Mouse (Mus musculus): ENCODE measurements at regions not wholly inside any gene's neighbourhood (a gene's known extent, or its start where the extent isn't known, plus 50 kb on each side); places are given as distances from the start of the nearest gene placed in this dataset.

DNA sequence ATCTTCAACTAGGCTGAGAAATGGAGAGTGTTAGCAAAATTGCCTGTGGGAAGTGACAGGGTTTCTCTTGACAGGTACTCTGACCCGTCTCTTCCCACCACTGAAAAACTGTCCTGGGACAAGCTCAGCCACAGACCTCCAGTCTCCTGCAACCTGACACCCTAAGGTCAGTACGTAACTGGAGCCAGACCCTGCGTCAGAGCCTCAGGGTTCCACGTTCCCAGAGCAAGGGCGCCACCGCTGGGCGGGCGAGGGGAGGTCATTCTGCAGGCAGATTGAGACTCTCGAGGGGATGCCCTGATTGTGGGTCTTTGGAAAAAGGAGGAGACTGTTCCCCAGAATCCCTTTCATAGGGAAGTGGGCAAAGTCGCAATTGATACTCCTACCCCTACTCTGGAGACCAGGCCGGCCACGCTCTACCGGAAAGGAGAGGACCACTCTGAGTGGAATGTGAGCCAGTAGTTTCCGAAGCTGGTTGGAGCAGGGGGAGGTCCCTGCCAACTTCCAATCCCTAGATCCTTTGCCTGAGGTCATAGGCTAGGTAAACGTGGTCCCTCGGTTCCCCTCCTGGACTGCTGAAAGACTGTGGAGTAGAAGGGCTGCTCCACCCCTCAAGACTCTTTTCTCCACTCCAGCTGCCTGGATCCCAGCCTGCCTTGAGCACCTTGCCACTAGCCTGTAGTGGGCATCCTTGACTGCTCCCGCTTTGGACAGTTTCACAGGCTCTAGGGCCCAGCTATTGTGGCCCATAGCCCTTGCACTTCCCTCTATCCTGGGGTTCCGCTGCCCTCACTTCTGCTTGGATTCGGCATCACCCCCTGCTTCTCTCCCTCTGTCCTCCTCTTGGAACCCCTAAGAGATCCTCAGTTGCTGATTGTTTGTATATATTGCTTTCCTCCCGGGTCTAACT lies 61.0 kb upstream of the Lpcat1 start:
- DNase-seq = peak; percentile 60

DNA sequence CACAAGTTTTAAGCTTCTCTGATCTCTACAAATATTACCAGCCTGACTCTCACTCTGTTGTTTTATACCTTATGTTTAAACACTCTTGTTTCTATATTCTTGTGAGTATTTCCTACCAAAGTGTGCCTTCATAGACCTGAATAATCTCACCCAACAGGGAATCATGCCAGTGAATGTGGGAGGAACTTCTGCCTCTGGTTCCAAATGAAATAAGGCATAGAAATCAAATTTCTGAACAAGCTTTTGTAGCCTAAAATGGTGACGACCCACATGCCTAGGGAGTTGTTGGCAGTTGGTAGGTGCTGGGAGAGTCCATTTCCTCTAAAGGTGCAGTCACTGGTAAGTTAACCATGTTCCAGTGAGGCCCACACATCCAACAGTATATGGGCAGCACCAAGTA lies 66.1 kb upstream of the Lpcat1 start:
- no peak for DNase-seq

GRCm38 (mm10) chr13:73397033-73397432 lies 68.7 kb upstream of the Ndufs6 start:
- no peak for DNase-seq

DNA sequence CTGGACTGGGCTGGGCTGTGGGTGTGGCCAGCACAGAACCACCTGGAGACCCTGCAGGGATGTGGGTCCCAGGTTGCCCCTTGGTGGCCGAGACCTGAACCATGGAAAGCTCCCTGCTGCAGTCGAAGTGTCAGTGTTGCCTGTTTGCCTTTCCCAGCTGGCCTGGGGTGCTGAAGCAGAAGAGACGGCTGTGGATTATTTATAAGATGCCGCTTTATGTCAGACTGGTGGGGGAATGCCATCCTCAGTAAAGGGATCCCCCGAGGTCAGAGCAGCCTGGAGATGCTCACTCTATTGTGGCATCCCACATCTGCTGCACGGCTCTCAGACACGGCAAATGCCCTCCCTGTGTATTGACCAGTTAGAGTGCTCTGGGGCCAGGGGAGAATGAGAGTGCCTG lies 67.5 kb upstream of the Ndufs6 start:
- DNase-seq = no peak

- no peak for DNase-seq
Observed at GRCm38 (mm10) chr13:73389051-73389450, 60.7 kb upstream of the Ndufs6 start.

DNA sequence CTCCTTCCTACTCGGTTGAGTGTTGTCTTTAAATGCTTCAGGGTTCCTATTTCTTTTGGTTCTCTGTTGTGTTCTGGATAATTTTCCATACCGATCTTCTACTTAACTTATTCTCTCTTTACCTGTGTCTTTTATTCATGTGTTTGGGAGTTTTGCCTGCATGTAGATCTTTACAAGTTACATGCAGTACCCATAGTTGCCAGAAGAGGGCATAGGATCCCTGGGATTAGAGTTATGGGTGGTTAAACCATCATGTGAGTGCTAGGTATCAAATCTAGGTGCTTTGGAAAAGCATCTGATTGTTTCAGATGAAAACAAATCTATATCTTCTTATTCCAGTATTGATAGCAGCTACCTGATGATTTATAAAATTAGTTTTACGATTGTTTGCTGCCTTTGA lies 55.2 kb upstream of the Ndufs6 start:
- DNase-seq = peak; percentile 16

Measured in kidney, postnatal 14 days (tissue).